Comparison of ENCODE assay signal across 8 mouse cellular contexts in genomic region chr10:41830851-41831522, GRCm38 (mm10). TPM values are rescaled to one million over a fixed set of nuclear protein-coding genes. Genes with fewer than 3 reads are reported as not detected.
A peak's percentile ranks its signal among the peaks of the same experiment; 100 is the strongest.
DNase-seq lines count a peak whose midpoint lies in the region; ATAC-seq and TF ChIP-seq lines count a peak whose summit lies in the region.

No protein-coding gene starts in this region.

- no peak overlapping the region for H3K4me2 ChIP-seq in neural tube, embryonic 15.5 days
- H3K4me2 ChIP-seq in forebrain, postnatal 0 days (ENCODE audit: low read depth): no peak overlapping the region
- H3K4me2 ChIP-seq in hindbrain, embryonic 14.5 days (replicated peaks): no peak overlapping the region
- no peak overlapping the region for H3K4me2 ChIP-seq in midbrain, embryonic 15.5 days

- H3K9me3 ChIP-seq in neural tube, embryonic 15.5 days (replicated peaks): no peaks in the 10 kb centered on the region
- H3K9me3 ChIP-seq in forebrain, postnatal 0 days (ENCODE audit: low read length): no peaks in the 10 kb centered on the region
- no peaks in the 10 kb centered on the region for H3K9me3 ChIP-seq in hindbrain, embryonic 14.5 days (ENCODE audit: control insufficient read depth, low read length)
- no peaks in the 10 kb centered on the region for H3K9me3 ChIP-seq in midbrain, embryonic 15.5 days

- peak; percentile 26 for DNase-seq in neural tube, embryonic 10.5 days (ENCODE audit: extremely low spot score, low spot score)
- peak; percentile 62 for DNase-seq in c-Kit-positive CD71-positive TER-119-positive erythroid progenitor cells, embryonic 14.5 days (ENCODE audit: low spot score)
- peak; percentile 85 for DNase-seq in forebrain, postnatal 0 days
- peak; percentile 87 for DNase-seq in hindbrain, embryonic 14.5 days (ENCODE audit: low spot score)
- peak; percentile 78 to 79 for DNase-seq in left cerebral cortex, adult 18-20 months (ENCODE audit: low spot score in 2 of 2)
- DNase-seq in spleen, adult 2 months (ENCODE audit: low read depth in 1 of 2, low spot score in 2 of 2): peak; percentile 59 to 75

- no peaks in the 10 kb centered on the region for H3K36me3 ChIP-seq in neural tube, embryonic 15.5 days
- no peaks in the 10 kb centered on the region for H3K36me3 ChIP-seq in forebrain, postnatal 0 days (ENCODE audit: insufficient read depth)
- no peaks in the 10 kb centered on the region for H3K36me3 ChIP-seq in hindbrain, embryonic 14.5 days (replicated peaks; ENCODE audit: control insufficient read depth, insufficient read depth)
- no peaks in the 10 kb centered on the region for H3K36me3 ChIP-seq in midbrain, embryonic 15.5 days (replicated peaks)
- no peaks in the 10 kb centered on the region for H3K36me3 ChIP-seq in spleen, adult 2 months (ENCODE audit: control insufficient read depth, insufficient read depth, low read length)

- no peak overlapping the region for H3K27ac ChIP-seq in neural tube, embryonic 15.5 days (replicated peaks)
- no peak overlapping the region for H3K27ac ChIP-seq in forebrain, postnatal 0 days (ENCODE audit: low read depth, low read length)
- no peak overlapping the region for H3K27ac ChIP-seq in hindbrain, embryonic 14.5 days
- H3K27ac ChIP-seq in midbrain, embryonic 15.5 days: no peak overlapping the region
- no peak overlapping the region for H3K27ac ChIP-seq in spleen, adult 2 months (ENCODE audit: insufficient read depth, low read length)

- TF ChIP-seq POLR2A in spleen, adult 2 months (IDR thresholded peaks at IDR 0.05; ENCODE audit: low read depth, low read length): no peak

- H3K4me3 ChIP-seq in neural tube, embryonic 15.5 days (replicated peaks): no peak overlapping the region
- no peak overlapping the region for H3K4me3 ChIP-seq in forebrain, postnatal 0 days (ENCODE audit: low read depth, low read length)
- H3K4me3 ChIP-seq in hindbrain, embryonic 14.5 days (replicated peaks; ENCODE audit: low read length): no peak overlapping the region
- H3K4me3 ChIP-seq in midbrain, embryonic 15.5 days: no peak overlapping the region
- no peak overlapping the region for H3K4me3 ChIP-seq in spleen, adult 2 months (ENCODE audit: extremely low read depth, insufficient read depth, insufficient read length)

- 54% methylated on average over 9 of the region's 9 CpGs for WGBS in neural tube, embryonic 15.5 days
- WGBS in forebrain, postnatal 0 days: 52% methylated on average over 9 of the region's 9 CpGs
- WGBS in hindbrain, embryonic 14.5 days: 57% methylated on average over 9 of the region's 9 CpGs
- WGBS in midbrain, embryonic 15.5 days: 59% methylated on average over 9 of the region's 9 CpGs
- 67% methylated on average over 9 of the region's 9 CpGs for WGBS in spleen, adult 2 months

- ATAC-seq in neural tube, embryonic 15.5 days (ENCODE audit: low FRiP score): no peak
- peak; percentile 58; the same call in 1 of the 2 replicates for ATAC-seq in forebrain, postnatal 0 days
- no peak for ATAC-seq in hindbrain, embryonic 14.5 days (ENCODE audit: low FRiP score)
- ATAC-seq in midbrain, embryonic 15.5 days (replicated peaks): peak; percentile 63

- no peaks in the 10 kb centered on the region for H3K27me3 ChIP-seq in neural tube, embryonic 15.5 days (replicated peaks)
- no peaks in the 10 kb centered on the region for H3K27me3 ChIP-seq in forebrain, postnatal 0 days (ENCODE audit: insufficient read depth, low read length)
- H3K27me3 ChIP-seq in hindbrain, embryonic 14.5 days (ENCODE audit: control insufficient read depth, insufficient read depth, low read length): no peaks in the 10 kb centered on the region
- H3K27me3 ChIP-seq in midbrain, embryonic 15.5 days (replicated peaks): no peaks in the 10 kb centered on the region
- no peaks in the 10 kb centered on the region for H3K27me3 ChIP-seq in spleen, adult 2 months (ENCODE audit: control insufficient read depth, insufficient read depth, low read length)

- peak; percentile 93 for TF ChIP-seq CTCF in forebrain, postnatal 0 days (IDR thresholded peaks at IDR 0.05; ENCODE audit: low read depth)
- peak; percentile 79; the same call in 1 of the 2 replicates for TF ChIP-seq CTCF in spleen, adult 2 months (IDR thresholded peaks at IDR 0.05; ENCODE audit: extremely low read depth, insufficient read depth, insufficient read length, insufficient replicate concordance)

- H3K4me1 ChIP-seq in neural tube, embryonic 15.5 days: peaks cover 3% of the 10 kb centered on the region
- H3K4me1 ChIP-seq in forebrain, postnatal 0 days (ENCODE audit: insufficient read depth): no peaks in the 10 kb centered on the region
- H3K4me1 ChIP-seq in hindbrain, embryonic 14.5 days (replicated peaks; ENCODE audit: control insufficient read depth, insufficient read depth, low read length): no peaks in the 10 kb centered on the region
- 0 out of 2 replicates have a peak, but pooled peaks cover 3% of the 10 kb centered on the region for H3K4me1 ChIP-seq in midbrain, embryonic 15.5 days
- H3K4me1 ChIP-seq in spleen, adult 2 months (ENCODE audit: control insufficient read depth, insufficient read depth, insufficient read length): no peaks in the 10 kb centered on the region; the same call in 1 of the 2 replicates

- H3K9ac ChIP-seq in neural tube, embryonic 15.5 days (replicated peaks): no peak overlapping the region
- H3K9ac ChIP-seq in forebrain, postnatal 0 days: no peak overlapping the region
- H3K9ac ChIP-seq in hindbrain, embryonic 14.5 days: no peak overlapping the region
- H3K9ac ChIP-seq in midbrain, embryonic 15.5 days: no peak overlapping the region

RNA-seq across cellular contexts. Expression of gene Sesn1, which starts 21.3 kb away (rescaled TPM):
- polyA plus RNA-seq in neural tube, embryonic 15.5 days (2015; fragmentation: Nextera tagmentation; extraction: Ambion mirVana): 33.4 and 38.3 TPM in 2 replicates
- 43.4 and 44.4 TPM in 2 replicates for total RNA-seq in forebrain, postnatal 0 days (2014; rRNA removed)
- polyA plus RNA-seq in forebrain, postnatal 0 days (2015; fragmentation: Nextera tagmentation; extraction: Ambion mirVana): 28.4 and 34.0 TPM in 2 replicates
- 37.1 and 42.7 TPM in 2 replicates for polyA plus RNA-seq in hindbrain, embryonic 14.5 days (2014; fragmentation: Nextera tagmentation; extraction: Ambion mirVana)
- 10 to 100 TPM; 49.4 to 52.7 TPM for total RNA-seq in left cerebral cortex, adult 18-20 months (2021)
- 33.9 and 35.4 TPM in 2 replicates for polyA plus RNA-seq in midbrain, embryonic 15.5 days (2015; fragmentation: Nextera tagmentation; extraction: Ambion mirVana)
- 34.8 and 36.6 TPM in 2 replicates for polyA plus RNA-seq in spleen, adult 2 months (2012; rRNA removed)

RNA-seq across cellular contexts. Expression of gene Cep57l1, which starts 21.3 kb away (rescaled TPM):
- polyA plus RNA-seq in neural tube, embryonic 15.5 days (2015; fragmentation: Nextera tagmentation; extraction: Ambion mirVana): 15.7 and 19.4 TPM in 2 replicates
- 10.3 and 11.7 TPM in 2 replicates for total RNA-seq in forebrain, postnatal 0 days (2014; rRNA removed)
- 7.3 and 10.2 TPM in 2 replicates for polyA plus RNA-seq in forebrain, postnatal 0 days (2015; fragmentation: Nextera tagmentation; extraction: Ambion mirVana)
- polyA plus RNA-seq in hindbrain, embryonic 14.5 days (2014; fragmentation: Nextera tagmentation; extraction: Ambion mirVana): 11.8 and 12.9 TPM in 2 replicates
- 1 to 10 TPM; 5.4 to 7.3 TPM for total RNA-seq in left cerebral cortex, adult 18-20 months (2021)
- 15.8 TPM in 2 replicates for polyA plus RNA-seq in midbrain, embryonic 15.5 days (2015; fragmentation: Nextera tagmentation; extraction: Ambion mirVana)
- polyA plus RNA-seq in spleen, adult 2 months (2012; rRNA removed): 1.2 and 1.4 TPM in 2 replicates

Comparison
In these comparisons a context has a peak if more than half of its experiments do, and no peak if none do; other contexts are left out.
1. DNase-seq: peak in every context shown above with its lines; median percentile 87 in hindbrain, embryonic 14.5 days; 85 in forebrain, postnatal 0 days; 78 in left cerebral cortex, adult 18-20 months; 67 in spleen, adult 2 months; 62 in c-Kit-positive CD71-positive TER-119-positive erythroid progenitor cells, embryonic 14.5 days; 26 in neural tube, embryonic 10.5 days.
2. ATAC-seq: peak in forebrain, postnatal 0 days (single experiment) and midbrain, embryonic 15.5 days (single experiment); none in neural tube, embryonic 15.5 days (single experiment) and hindbrain, embryonic 14.5 days (single experiment).